15 mouse cellular contexts compared by ENCODE assay signal in genomic region chr2:29665421-29665820, GRCm38 (mm10). TPM values are rescaled to one million over a fixed set of nuclear protein-coding genes. Genes with fewer than 3 reads are reported as not detected.
DNase-seq lines count a peak whose midpoint lies in the region; ATAC-seq and TF ChIP-seq lines count a peak whose summit lies in the region.
"Had no signal": no experiment of that assay in that cellular context is flagged by ENCODE, and none has a peak within 500 bp of the region (broad histone marks: within the 10 kb centered on the region; RNA-seq: fewer than 3 reads in every experiment).

No protein-coding gene starts in this region.

- ATAC-seq in hindbrain, postnatal 0 days = no peak
- ATAC-seq in hindbrain, embryonic 14.5 days (ENCODE audit: low FRiP score) = no peak
- no peak for ATAC-seq in midbrain, postnatal 0 days (ENCODE audit: low FRiP score)
- ATAC-seq in midbrain, embryonic 13.5 days = no peak
- ATAC-seq: forebrain, embryonic 16.5 days had no signal

- H3K27me3 ChIP-seq in hindbrain, postnatal 0 days (ENCODE audit: insufficient read depth, low read length) = no peaks in the 10 kb centered on the region
- H3K27me3 ChIP-seq in hindbrain, embryonic 14.5 days (ENCODE audit: control insufficient read depth, insufficient read depth, low read length) = no peaks in the 10 kb centered on the region
- H3K27me3 ChIP-seq in midbrain, postnatal 0 days (ENCODE audit: insufficient read depth, low read length) = no peaks in the 10 kb centered on the region
- no peaks in the 10 kb centered on the region for H3K27me3 ChIP-seq in midbrain, embryonic 13.5 days
- H3K27me3 ChIP-seq: limb, embryonic 12.5 days had no signal

- H3K9me3 ChIP-seq in hindbrain, postnatal 0 days (ENCODE audit: low read length) = no peaks in the 10 kb centered on the region
- H3K9me3 ChIP-seq in hindbrain, embryonic 14.5 days (ENCODE audit: control insufficient read depth, low read length) = no peaks in the 10 kb centered on the region
- H3K9me3 ChIP-seq in midbrain, postnatal 0 days (ENCODE audit: low read length) = no peaks in the 10 kb centered on the region
- no peaks in the 10 kb centered on the region for H3K9me3 ChIP-seq in midbrain, embryonic 13.5 days
- H3K9me3 ChIP-seq: G1E; limb, embryonic 12.5 days had no signal

- H3K36me3 ChIP-seq in hindbrain, postnatal 0 days (ENCODE audit: insufficient read depth, low read length) = no peaks in the 10 kb centered on the region
- H3K36me3 ChIP-seq in hindbrain, embryonic 14.5 days (replicated peaks; ENCODE audit: control insufficient read depth, insufficient read depth) = no peaks in the 10 kb centered on the region
- no peaks in the 10 kb centered on the region for H3K36me3 ChIP-seq in midbrain, postnatal 0 days (ENCODE audit: insufficient read depth, low read length)
- H3K36me3 ChIP-seq in midbrain, embryonic 13.5 days = no peaks in the 10 kb centered on the region
- H3K36me3 ChIP-seq: limb, embryonic 12.5 days had no signal

- H3K27ac ChIP-seq in hindbrain, postnatal 0 days = no peak overlapping the region
- no peak overlapping the region for H3K27ac ChIP-seq in hindbrain, embryonic 14.5 days
- H3K27ac ChIP-seq in midbrain, postnatal 0 days (ENCODE audit: low read depth, low read length) = no peak overlapping the region
- H3K27ac ChIP-seq in midbrain, embryonic 13.5 days = no peak overlapping the region
- H3K27ac ChIP-seq: limb, embryonic 12.5 days; macrophage had no signal

- peaks cover 26% of the 10 kb centered on the region for H3K4me1 ChIP-seq in hindbrain, postnatal 0 days (ENCODE audit: insufficient read depth, low read length)
- H3K4me1 ChIP-seq in hindbrain, embryonic 14.5 days (replicated peaks; ENCODE audit: control insufficient read depth, insufficient read depth, low read length) = peaks cover 16% of the 10 kb centered on the region
- H3K4me1 ChIP-seq in midbrain, postnatal 0 days (ENCODE audit: insufficient read depth, low read length) = peaks cover 3% of the 10 kb centered on the region; the same call in 1 of the 2 replicates
- H3K4me1 ChIP-seq in midbrain, embryonic 13.5 days (replicated peaks) = peaks cover 48% of the 10 kb centered on the region

- no peak for DNase-seq in hindbrain, postnatal 0 days (ENCODE audit: low spot score)
- no peak for DNase-seq in hindbrain, embryonic 14.5 days (ENCODE audit: low spot score)
- no peak for DNase-seq in midbrain, postnatal 0 days (ENCODE audit: low spot score)
- peak; percentile 23 for DNase-seq in adipocyte (ENCODE audit: low spot score)
- peak; percentile 62 for DNase-seq in thymus, postnatal 25 days
- no peak for DNase-seq in right cerebral cortex, postnatal 4 days
- no peak for DNase-seq in cerebellum, adult 11 months
- DNase-seq: heart, postnatal 4 days; kidney, adult 18-20 months; layer of hippocampus, adult 9-11 months had no signal

- H3K9ac ChIP-seq in hindbrain, postnatal 0 days (replicated peaks; ENCODE audit: low read length) = no peak overlapping the region
- no peak overlapping the region for H3K9ac ChIP-seq in hindbrain, embryonic 14.5 days
- H3K9ac ChIP-seq in midbrain, postnatal 0 days (replicated peaks; ENCODE audit: low read length, poor library complexity, severe bottlenecking) = no peak overlapping the region
- H3K9ac ChIP-seq in midbrain, embryonic 13.5 days (replicated peaks) = no peak overlapping the region
- H3K9ac ChIP-seq: limb, embryonic 12.5 days had no signal

- peak; percentile 32; the same call in 1 of the 2 replicates for TF ChIP-seq CTCF in hindbrain, postnatal 0 days (IDR thresholded peaks at IDR 0.05; ENCODE audit: low read depth)
- 0 out of 2 replicates have a peak, but pooled peaks have one; percentile 15 for TF ChIP-seq CTCF in midbrain, postnatal 0 days (IDR thresholded peaks at IDR 0.05)

- no peak overlapping the region for H3K4me2 ChIP-seq in hindbrain, postnatal 0 days (ENCODE audit: low read depth, low read length)
- H3K4me2 ChIP-seq in hindbrain, embryonic 14.5 days (replicated peaks) = no peak overlapping the region
- H3K4me2 ChIP-seq in midbrain, postnatal 0 days (ENCODE audit: low read depth, low read length, poor library complexity, severe bottlenecking) = no peak overlapping the region
- H3K4me2 ChIP-seq in midbrain, embryonic 13.5 days (replicated peaks) = no peak overlapping the region
- H3K4me2 ChIP-seq: limb, embryonic 12.5 days had no signal

- no peak overlapping the region for H3K4me3 ChIP-seq in hindbrain, postnatal 0 days (ENCODE audit: low read length)
- no peak overlapping the region for H3K4me3 ChIP-seq in hindbrain, embryonic 14.5 days (replicated peaks; ENCODE audit: low read length)
- H3K4me3 ChIP-seq in midbrain, postnatal 0 days (ENCODE audit: low read depth, low read length) = no peak overlapping the region
- H3K4me3 ChIP-seq in midbrain, embryonic 13.5 days (replicated peaks) = no peak overlapping the region
- H3K4me3 ChIP-seq: limb, embryonic 12.5 days had no signal

- WGBS in hindbrain, postnatal 0 days = 93% methylated on average over 5 of the region's 5 CpGs
- 92% methylated on average over 5 of the region's 5 CpGs for WGBS in hindbrain, embryonic 14.5 days
- WGBS in midbrain, postnatal 0 days = 92% methylated on average over 5 of the region's 5 CpGs
- WGBS in midbrain, embryonic 13.5 days = 88% methylated on average over 5 of the region's 5 CpGs

RNA-seq across cellular contexts. Expression of gene Rapgef1, which starts 45.9 kb away (rescaled TPM):
- 91.3 and 94.0 TPM in 2 replicates for total RNA-seq in hindbrain, postnatal 0 days (2014; rRNA removed)
- 13.7 and 14.4 TPM in 2 replicates for polyA plus RNA-seq in hindbrain, postnatal 0 days (2015; fragmentation: Nextera tagmentation; extraction: Ambion mirVana)
- polyA plus RNA-seq in hindbrain, embryonic 14.5 days (2014; fragmentation: Nextera tagmentation; extraction: Ambion mirVana) = 19.9 and 22.3 TPM in 2 replicates
- total RNA-seq in midbrain, postnatal 0 days (2014; rRNA removed) = 98.7 and 109 TPM in 2 replicates
- polyA plus RNA-seq in midbrain, postnatal 0 days (2015; fragmentation: Nextera tagmentation; extraction: Ambion mirVana) = 15.4 and 16.2 TPM in 2 replicates
- polyA plus RNA-seq in midbrain, embryonic 13.5 days (2015; fragmentation: Nextera tagmentation; extraction: Ambion mirVana) = 16.7 and 19.8 TPM in 2 replicates

Comparison
In these comparisons a context has a peak if more than half of its experiments do, and no peak if none do; other contexts are left out.
1. DNase-seq: peak in adipocyte (single experiment) and thymus, postnatal 25 days (single experiment); none in hindbrain, postnatal 0 days (single experiment), hindbrain, embryonic 14.5 days (single experiment), midbrain, postnatal 0 days (single experiment), right cerebral cortex, postnatal 4 days (single experiment) and cerebellum, adult 11 months (single experiment).